Mouse (Mus musculus): ENCODE measurements around the gene Specc1.

Specc1 gene

GRCm38 (mm10) chr11:62193116-62193515 lies 236.6 kb downstream of the Specc1 start:
- DNase-seq, result no peak

- DNase-seq, result no peak
Observed at GRCm38 (mm10) chr11:62194217-62194616, 237.7 kb downstream of the Specc1 start.

- DNase-seq, result no peak
Observed at GRCm38 (mm10) chr11:62200901-62201512, 244.4 kb downstream of the Specc1 start.

GRCm38 (mm10) chr11:62202645-62203044 lies 246.1 kb downstream of the Specc1 start:
- DNase-seq, result no peak

GRCm38 (mm10) chr11:62209111-62209510 lies 252.5 kb downstream of the Specc1 start:
- DNase-seq, result no peak

DNA sequence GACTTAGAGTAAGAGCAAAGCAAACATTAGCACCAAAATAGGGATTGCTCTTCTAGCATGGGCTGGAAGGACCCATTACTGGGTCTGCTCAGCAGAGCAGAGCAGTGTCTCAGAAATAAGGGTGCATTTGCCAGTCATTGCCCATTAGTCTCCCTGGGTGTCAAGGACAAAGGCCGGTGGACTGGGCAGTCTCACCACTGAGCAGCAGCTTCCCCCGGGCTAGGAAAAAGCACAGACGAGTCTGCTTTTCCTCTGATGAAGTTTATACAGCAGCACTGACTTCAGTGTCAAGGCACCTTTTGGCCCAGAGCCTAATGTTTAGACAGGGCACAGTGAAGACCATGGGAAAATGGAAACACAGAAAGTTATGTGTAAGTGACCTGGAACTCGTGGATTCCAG lies 253.3 kb downstream of the Specc1 start:
- no peak for DNase-seq

GRCm38 (mm10) chr11:62213384-62213989 lies 256.9 kb downstream of the Specc1 start:
- DNase-seq, result no peak

DNA sequence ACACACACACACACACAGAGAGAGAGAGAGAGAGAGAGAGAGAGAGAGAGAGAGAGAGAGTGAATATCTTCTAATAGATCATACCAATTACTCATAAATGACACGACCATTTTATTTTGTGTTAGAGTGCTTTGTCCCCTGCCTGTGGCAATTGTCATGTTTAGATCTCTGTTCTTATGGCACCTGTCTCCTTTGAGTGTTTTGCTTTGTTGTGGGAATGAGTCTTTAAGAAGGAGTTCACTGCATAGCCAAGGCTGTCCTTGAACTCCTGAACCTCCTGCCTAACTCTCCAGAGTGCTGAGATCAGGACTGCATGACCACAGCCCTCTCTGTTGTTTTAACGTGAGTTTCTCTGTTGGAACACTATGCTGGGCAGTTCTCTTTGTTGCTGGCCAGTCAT lies 258.5 kb downstream of the Specc1 start:
- no peak for DNase-seq

DNA sequence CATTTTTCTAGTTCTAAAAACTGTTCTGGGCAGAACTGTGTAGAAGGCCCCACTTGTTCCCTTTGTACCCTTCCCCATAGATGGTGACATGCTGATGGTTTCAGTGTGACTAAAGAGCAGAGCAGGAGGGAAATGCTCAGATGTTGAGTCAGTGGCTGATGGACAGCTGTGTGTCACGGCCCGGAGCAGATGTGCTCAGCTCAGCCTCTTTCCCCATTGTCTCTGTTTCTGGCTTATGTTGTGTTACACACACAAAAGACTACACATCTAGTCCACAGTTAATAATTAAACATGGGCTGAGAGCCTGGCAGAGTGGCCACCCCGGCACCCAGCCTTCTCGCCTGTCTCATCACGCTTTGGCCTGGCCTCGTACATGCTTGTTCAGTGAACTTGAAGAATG lies 261.2 kb downstream of the Specc1 start:
- no peak for DNase-seq

DNA sequence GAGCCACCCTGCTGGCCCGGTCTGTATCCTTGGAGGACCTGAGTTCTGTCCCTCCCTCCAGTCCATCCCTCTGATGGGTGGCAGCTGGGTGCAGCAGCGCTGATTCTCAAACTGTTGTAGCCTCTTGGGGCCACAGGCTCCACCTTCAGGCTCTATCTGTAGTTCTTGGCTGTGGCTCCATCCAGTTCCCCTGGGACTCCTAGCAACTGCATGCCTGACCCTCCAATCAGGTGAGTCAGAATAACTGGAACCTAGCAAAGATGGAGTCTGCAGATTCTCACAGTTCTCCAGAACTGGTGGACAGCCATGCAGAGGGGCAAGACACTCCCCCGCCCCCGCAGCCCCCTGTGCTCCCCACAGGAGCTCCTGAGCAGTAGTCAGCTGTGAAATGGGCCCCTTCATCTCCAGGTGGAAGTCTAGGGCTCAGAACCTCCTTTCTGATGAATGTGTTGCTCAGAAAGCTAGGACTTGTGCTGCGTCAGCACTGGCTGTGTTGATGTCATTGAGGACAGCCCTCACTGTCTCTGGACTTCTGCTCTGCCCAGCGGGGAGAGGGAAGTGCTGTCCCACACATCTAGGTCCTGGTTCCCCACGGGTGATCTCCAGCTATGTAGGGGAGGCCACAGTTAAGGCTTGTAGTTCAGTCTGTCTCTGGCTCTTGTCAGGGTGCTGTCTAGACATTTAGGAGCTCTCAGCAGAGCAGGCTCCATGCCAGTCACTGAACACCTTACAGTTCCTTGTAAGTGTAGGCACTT lies 264.4 kb downstream of the Specc1 start:
- DNase-seq, result no peak

DNA sequence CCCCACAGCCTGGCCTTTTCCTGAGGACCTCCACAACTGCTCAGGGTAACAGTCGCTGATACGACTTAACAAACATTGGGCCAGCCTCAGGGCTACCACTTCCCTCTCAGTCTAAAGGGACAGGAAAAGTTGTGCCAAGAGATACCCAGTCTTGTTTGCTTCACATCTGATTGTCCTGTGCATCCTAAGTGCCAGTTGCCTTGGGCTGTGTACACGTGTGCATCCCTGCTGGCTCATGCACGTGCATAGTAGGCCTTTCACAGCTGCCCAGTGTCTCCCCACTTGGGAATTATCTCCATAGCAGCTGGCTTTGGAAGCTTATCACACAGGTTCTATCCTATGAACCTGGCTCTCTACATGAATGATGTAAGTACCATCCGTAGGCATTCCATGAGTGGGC lies 266.9 kb downstream of the Specc1 start:
- DNase-seq, result no peak

DNA sequence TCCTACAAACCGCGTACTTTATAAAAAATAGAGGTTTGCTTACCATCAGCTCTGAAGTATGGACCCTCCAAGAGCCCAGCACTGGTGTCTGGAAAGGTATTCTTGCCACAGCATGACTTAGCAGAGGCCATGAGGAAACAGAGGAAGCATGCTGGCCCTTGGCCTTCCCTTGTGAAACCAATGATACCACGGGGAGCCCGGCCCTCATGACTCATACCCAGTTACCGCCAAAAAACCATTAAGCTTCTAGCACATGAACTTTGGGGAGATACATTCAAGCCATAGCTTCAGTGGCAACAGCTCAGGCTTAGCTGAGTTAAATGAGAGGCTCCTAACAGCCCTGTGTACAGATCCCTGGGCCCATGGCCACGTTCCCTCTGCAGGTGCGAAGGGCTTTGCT lies 267.4 kb downstream of the Specc1 start:
- no peak for DNase-seq

DNA sequence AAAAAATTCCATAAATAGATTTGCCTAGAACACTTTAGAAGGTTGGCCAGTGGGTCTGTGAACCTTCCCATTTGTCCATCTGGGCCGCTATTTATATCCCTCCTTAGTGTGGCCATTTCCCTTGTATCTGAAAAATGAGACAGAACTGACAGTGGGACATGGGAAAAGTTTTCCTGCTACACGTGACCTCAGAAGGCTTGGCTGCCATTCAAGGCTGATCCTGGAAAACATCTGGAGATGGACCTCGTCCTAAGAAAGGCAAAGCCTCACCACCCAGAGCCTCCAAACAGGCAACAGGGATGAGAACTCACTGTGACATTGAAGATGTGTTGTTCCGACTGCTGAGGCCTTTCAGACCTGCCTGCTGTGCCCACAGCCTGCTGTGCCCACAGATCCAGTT lies 268.2 kb downstream of the Specc1 start:
- DNase-seq, result no peak

GRCm38 (mm10) chr11:62240631-62241261 lies 284.2 kb downstream of the Specc1 start:
- no peak for DNase-seq

DNA sequence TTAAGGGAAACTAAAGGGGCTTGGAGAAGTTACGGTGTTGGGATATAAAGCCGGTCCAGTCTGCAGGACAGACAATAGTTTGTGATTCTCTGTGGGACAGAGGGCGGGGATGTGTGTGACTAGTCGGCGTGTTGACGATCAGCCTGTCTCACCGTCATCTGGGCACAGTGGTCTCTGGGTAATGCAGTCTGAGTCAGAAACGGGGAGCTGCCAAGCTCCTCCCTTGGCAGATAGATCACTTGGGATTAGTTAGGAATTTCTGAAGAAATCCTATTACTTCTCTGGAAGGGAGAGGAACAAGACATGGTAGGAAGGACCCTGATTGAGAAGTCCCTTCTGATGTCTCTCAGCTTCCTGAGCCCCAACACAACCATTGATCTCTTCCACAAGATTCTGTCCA lies 287.3 kb downstream of the Specc1 start:
- no peak for DNase-seq

DNA sequence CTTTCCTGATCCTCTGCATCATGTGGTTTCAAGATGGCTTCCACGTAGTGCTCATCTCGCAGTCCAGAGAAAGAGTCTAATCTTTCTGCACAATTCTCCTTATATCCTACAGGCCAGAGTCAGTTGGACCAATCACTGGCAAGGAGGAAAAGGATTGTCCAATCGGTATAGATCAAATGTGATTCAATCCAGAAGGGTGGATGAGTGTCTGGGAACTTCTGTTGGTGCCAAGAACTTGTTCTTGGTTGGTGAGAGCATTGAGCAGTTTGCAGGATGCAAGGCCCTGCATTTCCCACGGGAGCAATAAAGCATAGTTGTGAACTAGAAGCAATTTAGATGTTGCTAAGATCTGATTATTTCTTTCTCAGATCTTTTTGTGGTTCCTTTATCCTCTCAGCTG lies 287.9 kb downstream of the Specc1 start:
- DNase-seq, result no peak

DNA sequence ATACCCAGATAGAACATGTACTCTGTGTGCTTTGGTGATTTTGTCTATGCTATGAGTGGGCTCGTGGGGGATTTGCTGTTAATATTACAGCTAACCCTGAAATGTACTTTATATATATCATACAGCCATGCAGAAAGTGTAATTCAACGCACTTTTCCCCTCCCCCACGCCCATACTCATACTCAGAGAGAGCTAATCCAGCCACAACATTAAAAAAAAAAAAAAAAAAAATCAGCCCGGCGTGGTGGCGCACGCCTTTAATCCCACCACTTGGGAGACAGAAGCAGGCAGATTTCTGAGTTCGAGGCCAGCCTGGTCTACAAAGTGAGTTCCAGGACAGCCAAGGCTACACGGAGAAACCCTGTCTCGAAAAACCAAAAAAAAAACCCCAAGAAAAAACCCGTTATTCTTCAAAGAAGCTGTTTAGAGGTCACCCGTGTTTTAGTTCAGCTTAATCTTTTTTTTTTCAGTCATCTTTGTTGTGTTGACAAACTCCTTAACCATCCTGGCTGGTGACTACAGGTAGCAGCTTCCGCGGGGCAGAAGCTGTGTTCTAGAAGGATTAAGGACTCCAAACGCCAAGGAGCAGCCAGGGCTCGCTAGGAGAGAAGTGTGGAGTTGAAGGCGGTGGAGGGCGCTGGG lies 291.3 kb downstream of the Specc1 start:
- no peak for DNase-seq

DNA sequence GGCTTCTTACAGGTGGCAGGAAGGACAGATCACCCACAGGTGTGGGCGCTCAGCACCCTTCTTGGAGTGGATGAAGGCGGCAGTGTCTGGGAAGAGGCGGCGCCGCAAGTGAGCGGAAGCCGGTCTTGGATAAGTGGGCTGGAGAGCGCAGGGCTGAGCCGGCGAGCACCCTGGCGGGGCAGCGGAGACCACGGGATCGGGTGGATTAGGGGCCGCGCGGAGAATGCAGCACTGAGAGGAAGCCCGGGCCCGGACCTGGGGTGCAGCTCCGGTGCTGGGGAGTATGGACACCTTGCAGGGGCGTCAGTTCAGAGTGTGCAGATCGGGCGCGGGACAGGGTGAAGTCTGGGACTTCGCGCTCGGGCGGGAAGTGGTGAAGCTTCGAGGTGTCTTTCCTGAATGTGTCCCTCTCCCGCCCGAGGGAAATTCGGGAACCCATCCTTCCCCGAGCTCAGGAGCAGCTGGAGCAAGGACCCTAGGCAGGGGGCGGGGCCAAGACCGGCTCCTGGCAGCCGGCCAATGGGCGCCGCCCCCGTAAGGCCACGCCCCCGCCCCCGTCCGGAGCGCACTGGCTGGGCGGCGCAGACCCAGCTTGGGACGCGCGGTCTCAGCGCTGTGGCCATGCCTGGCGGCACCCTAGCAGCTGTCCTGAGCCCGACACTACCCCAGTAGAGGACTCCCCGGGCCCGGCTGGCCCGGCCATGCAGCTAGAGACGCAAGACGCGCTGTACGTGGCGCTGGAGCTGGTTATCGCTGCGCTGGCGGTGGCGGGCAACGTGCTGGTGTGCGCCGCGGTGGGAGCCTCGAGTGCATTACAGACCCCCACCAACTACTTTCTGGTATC lies 292.1 kb downstream of the Specc1 start, which contains the start of gene Adora2b:
Adora2b (plus strand) TSS at position 584 of the 844 bp plus-strand sequence.
- DNase-seq, result peak; percentile 77

DNA sequence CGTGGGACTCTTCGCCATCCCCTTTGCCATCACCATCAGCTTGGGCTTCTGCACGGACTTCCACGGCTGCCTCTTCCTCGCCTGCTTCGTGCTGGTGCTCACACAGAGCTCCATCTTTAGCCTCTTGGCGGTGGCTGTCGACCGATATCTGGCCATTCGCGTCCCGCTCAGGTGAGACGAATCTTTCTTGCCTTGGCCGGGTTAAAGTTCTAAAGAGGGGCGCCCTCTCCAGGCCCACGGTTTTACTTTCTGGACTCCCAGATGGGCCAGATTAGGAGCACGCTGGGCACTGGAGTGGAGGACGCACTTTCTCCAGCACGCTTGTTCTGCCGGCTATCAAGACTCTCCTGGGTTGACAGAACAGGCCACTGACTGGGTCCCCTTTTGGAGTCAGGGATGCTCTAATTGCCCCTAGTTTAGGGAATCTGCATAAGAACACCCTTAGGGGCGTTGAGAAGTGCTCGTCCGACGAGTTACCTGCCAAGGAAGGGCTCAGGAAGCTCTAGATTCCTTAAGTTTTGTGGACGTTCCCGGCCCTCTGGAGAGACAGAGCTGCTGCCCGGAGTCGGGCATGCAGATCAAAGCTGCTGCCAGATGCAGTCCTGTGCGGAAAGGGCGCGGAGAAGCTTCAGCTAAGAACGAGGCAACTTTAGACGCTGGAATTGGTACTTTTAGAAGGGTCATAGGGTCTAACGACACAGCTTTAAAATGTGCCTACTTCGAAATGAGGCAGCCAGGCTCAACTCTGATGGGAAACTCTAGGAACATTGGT lies 292.9 kb downstream of the Specc1 start:
- DNase-seq, result peak; percentile 12

DNA sequence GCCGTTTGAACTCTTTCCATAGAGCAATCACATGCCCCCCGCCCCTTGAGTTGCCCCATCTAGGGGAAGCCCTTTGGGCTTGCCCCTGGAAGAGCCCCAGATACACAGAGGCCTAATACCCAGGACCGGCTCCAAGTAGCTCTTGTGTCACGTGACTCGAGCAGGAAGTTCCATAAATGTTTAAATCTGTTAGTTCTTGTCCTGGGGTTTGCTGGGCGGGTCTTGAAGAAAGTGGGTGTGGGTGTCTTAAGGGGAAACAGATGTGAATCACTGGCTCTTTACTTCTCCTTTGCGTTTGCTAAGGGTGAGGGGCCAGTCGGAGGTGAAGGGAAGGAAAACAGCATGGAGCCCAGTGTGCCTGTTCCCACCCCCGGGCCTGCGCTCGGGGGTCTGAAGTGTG lies 294.5 kb downstream of the Specc1 start:
- DNase-seq, result no peak

- DNase-seq, result no peak
Observed at GRCm38 (mm10) chr11:62253380-62253779, 296.8 kb downstream of the Specc1 start.

Measured in thymus, postnatal 14 days (tissue).